Mouse (Mus musculus) liver, adult (tissue): Measurements from ENCODE around the gene Olfr13.
"Not testable (repeated sequence)": the region's sequence is repeated elsewhere in the genome, so short reads cannot be mapped to it uniquely, and the experiment has no call there.

Source experiments
- GATA4 ChIP-seq: IDR thresholded peaks from 2 replicates; pipeline ENCODE4 v1.6.1; 2014; ENCODE audit warnings: mild to moderate bottlenecking, low read length; ENCODE audit not compliant: insufficient replicate concordance

Gene Olfr13

DNA sequence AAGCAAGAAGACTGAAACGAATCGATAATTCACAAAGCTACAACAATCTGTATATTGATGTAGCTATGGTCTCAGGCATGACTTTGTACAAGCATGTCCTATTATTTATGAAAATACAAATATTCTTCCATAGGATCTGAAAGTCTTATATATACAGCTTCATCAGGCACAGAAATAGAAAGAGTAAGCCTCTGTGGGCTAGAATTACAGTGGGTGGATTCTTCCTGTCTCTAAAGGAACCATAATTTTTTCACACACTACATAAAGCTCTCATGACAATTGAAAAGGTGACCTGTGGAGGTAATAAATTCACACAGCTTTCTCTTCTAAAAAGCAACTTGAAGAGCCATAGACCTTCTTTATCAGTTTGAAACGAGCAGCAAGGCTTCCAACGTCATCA lies at the start of gene Olfr13:
Olfr13 (plus strand) TSS at position 301 of the 400 bp plus-strand sequence.
- TF ChIP-seq GATA4 = no peak

- not testable (repeated sequence) for TF ChIP-seq GATA4
Measured at GRCm38 (mm10) chr6:43146267-43146666, 25.7 kb upstream of the Olfr13 start, which contains the start of gene Olfr237-ps1. TSS of gene Olfr237-ps1 (plus strand) at chr6:43146567.

DNA sequence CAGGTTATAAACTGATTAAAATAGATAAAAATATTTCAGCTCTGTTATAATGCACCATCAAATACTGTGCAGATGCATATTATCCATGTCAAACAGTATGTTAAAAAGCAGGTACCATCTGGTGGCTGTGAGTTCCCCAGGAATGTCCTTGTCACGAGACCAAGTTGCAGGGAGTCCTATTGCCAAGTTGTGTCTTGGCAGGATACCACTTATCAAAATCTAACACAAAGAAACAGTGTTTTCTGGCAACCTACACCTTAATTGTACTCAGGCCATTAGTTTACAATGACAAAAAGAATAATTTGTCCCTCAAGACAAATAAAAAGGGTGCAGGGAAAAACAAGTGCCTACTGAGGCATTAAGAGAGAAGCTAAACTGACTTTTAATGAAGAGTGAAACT lies 12.4 kb upstream of the Olfr13 start:
- no peak for TF ChIP-seq GATA4

DNA sequence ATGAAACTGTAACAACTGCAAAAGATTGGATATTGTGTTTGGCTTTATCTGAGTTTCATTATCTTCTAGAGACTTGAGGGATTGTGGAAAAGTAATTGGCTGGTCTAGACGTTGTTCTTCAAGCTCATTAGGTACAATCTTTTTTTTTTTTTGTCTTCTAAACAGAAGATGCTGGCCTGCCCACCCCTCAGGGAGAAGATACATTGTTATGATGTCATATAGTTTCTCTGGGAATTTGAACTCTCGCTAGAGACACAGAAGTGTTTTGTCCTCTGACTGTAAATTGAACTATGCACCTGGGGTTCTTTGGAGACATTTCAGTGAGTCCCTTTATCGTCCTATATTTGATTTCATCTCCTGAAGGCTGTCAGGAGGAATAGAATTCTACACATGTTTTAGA lies 9.0 kb upstream of the Olfr13 start, which contains the start of gene Olfr437:
Olfr437 (plus strand) TSS at position 301 of the 400 bp plus-strand sequence.
- no peak for TF ChIP-seq GATA4

DNA sequence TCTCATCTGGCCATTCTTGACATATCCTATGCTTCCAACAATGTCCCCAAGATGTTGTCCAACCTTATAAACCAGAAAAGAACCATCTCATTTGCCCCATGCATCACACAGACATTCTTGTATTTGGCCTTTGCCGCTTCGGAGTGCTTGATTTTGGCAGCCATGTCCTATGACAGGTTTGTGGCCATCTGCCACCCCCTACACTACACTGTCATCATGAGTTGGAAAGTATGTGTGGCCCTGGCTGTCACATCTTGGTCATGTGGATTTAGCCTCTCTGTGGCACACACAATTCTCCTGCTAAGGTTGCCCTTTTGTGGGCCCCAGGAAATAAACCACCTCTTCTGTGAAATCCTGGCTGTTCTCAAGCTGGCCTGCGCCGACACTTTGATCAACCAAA lies 4.7 kb upstream of the Olfr13 start:
- no peak for TF ChIP-seq GATA4

DNA sequence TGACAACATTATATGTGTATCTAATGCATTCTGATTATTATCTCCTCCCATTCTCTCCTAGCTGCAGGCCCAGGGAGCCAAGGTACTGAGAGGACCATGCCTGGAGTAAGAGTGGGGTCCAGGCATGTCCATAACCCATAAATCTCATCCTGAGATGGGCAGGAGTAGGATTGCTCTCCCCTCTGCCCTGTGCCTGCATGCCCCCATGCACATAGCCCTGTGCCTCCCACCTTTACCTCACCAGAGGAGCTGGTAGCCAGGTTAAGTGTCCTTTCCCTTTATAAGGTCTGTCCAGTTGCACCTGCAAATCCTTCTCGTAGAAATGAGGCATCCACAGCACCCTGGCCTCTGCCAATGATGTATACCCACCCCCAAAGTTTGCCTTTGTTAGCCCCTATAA lies 6.2 kb downstream of the Olfr13 start:
- no peak for TF ChIP-seq GATA4

- TF ChIP-seq GATA4 = no peak
Measured at GRCm38 (mm10) chr6:43178584-43179501, 6.9 kb downstream of the Olfr13 start.

- TF ChIP-seq GATA4 = no peak
Measured at GRCm38 (mm10) chr6:43190986-43191385, 19.0 kb downstream of the Olfr13 start.

- TF ChIP-seq GATA4 = no peak
Measured at GRCm38 (mm10) chr6:43196781-43197180, 24.8 kb downstream of the Olfr13 start, which contains the start of gene Olfr435. TSS of gene Olfr435 (plus strand) at chr6:43197146.

- no peak for TF ChIP-seq GATA4
Measured at GRCm38 (mm10) chr6:43198094-43198493, 26.2 kb downstream of the Olfr13 start.

DNA sequence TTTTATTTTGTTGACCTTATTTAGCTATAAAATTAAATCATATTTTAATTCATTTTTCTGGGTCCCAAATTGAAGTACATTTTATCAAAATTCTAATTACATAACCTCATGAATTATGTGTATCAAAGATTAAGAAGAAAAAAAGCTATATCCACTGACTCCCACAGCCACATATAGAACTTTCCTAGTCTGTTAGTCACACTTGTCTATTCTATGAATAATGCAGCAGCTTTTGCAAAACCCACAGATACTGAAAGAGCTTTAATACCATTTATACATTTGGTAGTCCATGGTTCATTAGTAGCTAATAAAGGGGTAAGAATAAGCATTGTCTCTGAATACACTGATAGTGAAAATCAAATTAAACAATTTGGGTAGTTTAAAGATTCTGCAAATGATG lies 30.8 kb downstream of the Olfr13 start:
- TF ChIP-seq GATA4 = no peak

DNA sequence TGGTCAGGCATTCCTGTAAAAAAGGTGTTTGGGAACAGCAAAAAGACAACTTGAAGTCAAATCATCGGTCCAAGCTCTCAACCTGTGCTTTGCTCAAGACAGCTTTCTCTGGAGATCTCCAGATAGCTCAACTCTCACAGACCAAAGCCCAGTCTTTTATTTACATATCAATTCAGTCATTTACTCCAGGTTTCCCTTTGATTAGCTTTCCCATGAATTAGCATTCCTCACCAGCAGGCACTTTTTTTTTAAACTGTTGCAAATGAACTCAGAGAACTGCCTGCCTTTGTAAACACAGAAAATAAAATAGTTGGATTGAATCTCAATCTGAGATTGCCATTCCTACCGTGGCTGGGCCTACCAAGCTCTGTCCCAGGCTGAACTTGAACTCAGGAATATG lies 33.4 kb downstream of the Olfr13 start:
- no peak for TF ChIP-seq GATA4

GRCm38 (mm10) chr6:43212873-43213272 lies 40.9 kb downstream of the Olfr13 start, which contains the start of gene Olfr434:
TSS of gene Olfr434 (plus strand) at chr6:43213021.
- TF ChIP-seq GATA4 = not testable (repeated sequence)
